Mouse (Mus musculus) cerebellum, adult 18-20 months (tissue): ENCODE results near the gene 2810006K23Rik.
"Not testable (repeated sequence)": the region's sequence is repeated elsewhere in the genome, so short reads cannot be mapped to it uniquely, and the experiment has no call there.

Experiments
- DNase-seq, 2 experiments: peaks; one replicate each; pipeline ENCODE4 v3.0.0; 2021

Gene 2810006K23Rik

DNA sequence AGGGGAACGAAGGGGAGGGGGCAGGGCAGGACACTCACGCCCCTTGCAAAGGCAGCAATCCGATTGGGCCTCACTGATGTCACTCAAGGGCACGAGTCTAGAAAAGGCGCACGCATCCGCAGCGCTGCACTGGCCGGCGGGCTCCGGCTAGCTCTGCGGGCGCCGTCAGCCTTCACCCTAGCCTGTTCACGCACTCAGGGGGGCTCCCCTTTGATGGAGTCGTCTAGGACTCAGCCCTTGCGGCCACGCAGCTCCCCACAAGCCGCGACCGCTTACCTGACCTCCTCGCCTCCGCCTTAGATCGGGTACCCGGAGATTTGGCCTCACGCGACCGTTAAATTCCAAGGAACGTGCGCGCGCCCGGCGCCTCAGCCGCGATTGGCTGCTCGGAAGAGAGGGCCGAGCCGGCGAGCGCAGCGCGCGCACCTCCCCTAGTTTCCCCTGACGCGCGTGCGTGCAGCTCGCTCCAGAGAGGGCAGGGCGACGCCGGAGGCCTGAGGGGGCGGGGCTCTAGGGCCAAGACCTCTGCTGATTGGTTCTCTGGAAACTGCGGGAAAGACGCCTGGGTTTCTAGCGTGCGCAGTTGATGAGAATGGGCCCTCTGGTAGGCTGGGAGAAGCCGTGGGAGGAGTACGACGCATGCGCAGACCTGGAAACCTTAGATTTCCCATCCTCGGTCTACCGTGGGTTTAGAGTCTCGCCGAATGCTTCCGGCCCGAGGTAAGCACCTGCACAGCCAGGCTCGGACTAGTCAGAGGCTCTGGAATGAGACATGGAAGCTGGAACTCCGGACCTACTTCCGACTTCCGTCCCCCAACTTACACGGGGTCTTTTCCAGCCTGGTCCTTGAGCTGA lies at the start of gene 2810006K23Rik, which contains the start of gene Mphosph9:
TSS of gene 2810006K23Rik (plus strand) at position 580 of the 855 bp plus-strand sequence.
TSS of gene Mphosph9 (minus strand) at position 463 of the 855 bp plus-strand sequence.
- DNase-seq: peak; percentile 99 to 100

DNA sequence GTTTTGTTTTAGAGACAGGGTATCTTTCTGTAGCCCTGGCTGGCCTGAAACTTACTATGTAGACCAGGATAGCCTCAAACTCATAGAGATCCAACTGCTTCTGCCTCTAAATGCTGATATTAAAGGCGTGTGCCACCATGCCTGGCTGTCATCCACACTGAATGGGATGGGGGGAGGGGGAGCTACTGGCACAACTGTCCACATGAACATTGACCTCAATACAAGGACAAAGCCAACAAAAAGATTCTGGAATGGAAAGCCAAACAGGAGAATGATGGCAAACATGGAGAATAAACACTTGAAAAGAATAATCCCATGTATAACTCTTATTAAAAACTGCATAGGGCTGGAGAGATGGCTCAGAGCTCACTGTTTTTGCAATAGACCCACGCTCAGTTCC lies 45.0 kb upstream of the 2810006K23Rik start:
- DNase-seq: no peak

DNA sequence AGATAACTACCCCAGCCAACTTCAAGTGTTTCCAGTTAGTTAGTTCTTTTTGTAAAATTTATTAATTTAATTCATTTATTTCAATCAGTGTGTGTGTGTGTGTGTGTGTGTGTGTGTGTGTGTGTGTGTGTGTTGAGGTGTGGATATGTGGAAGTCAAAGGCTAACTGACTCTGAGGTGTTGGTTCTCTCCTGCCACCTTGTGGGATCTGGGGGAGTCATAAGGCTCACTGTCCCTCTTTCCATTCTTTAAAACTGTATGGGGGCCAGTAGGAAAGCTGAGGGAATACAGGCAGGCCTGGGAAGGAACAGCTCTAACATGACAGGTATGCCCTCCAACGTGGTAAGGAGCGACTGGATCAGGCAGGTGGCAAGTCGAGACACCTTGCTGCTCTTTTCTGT lies 43.6 kb upstream of the 2810006K23Rik start:
- peak; percentile 12 to 19 for DNase-seq

DNA sequence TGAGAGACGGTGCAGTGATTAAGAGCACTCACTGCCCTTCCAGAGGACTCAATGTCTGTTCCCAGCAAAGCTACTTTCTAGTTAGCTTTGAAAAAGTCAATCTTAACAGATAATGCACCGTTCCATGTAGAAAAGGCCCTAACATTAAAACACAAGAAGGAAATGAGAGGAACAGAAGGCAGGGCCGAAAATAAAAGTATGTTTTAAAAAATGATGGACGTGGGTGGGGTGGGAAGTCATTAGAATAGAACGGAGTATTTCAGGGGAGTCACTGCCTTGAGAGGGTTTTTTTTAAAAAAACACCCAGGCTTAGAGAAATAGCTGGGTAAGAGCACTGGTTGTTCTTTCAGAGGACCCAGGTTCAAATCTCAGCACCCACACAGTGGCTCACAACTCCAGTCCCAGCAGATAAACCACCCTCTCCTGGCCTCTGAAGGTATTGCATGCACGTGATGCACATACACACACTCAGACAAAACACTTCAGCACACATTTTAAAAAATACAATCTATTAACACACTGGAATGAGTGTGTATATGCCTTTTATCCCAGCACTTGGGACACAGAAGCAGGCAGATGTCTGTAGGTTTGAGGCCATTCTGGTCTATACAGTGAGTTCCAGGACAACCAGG lies 40.2 kb upstream of the 2810006K23Rik start:
- DNase-seq: no peak

DNA sequence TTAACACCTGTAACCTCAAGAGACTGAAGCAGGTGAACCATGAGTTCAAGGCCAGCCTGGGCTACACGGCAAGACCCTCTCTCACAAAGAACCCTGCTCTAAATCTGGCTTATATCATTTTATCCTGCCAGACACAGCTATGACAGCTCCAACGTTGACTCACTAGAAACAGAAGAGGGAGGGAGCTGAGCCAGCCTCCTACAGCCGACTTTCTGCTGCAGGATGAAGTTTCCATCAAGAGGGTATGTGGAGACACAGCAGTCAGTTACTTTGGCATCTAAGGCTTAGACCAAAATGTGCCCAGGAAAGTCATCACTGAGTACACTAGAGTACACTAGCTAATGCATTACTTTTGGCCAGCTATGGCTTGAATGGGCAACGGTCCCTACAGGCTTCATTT lies 37.7 kb upstream of the 2810006K23Rik start:
- DNase-seq: no peak

DNA sequence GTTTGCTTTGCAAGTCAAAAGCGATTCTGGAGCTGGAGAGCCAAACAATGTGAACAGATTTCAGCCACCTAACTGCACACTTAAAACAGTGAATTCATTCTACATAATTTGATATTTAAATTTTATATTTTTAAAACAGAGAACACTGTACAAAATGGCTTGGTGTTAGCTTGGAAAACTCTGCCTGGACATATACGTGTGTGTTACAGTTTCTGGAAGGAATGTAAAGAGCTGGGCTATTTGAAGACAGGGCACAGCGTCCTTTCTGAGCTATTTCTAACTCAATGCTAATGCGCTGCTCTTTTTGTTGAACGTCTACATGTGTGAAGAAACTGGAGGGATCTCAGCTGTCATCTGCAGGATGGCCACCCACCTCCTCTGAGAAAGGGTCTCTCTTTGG lies 33.9 kb upstream of the 2810006K23Rik start:
- no peak for DNase-seq

DNA sequence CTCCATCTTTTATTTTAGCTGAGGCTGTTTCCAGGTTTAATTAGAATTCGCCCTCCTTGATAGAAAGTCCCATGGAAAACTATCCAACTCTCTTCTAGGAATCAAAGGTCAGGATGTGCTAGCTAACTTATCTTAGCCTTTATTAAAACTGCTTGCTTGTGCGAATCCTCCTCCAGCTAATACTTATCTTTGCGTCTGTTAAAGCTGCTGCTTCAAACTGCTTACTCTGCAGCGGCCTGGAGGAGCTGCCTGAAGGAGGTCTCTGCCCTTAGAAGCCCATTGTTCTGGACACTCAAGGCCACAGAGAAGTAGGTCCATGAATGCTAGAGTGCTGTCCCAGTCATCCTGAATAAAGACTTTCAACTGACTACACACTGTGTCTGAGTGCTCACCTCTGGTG lies 31.4 kb upstream of the 2810006K23Rik start:
- DNase-seq: no peak

DNA sequence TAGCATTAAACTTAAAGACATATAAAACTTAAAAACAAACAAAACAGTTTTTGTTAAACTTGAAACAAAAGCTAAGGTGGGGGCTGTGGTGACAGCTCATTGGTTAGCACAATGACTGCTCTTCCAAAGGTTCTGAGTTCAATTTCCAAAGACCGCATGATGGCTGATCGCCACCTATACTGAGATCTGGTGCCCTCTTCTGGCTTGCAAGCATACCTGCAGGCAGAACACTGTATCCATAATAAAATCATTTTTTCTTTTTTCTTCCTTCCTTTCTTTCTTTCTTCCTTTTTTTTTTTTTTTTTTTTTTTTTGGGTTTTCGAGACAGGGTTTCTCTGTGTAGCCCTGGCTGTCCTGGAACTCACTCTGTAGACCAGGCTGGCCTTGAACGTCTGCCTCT lies 28.6 kb upstream of the 2810006K23Rik start:
- DNase-seq: peak in 1 of 2 experiments; percentile 47

DNA sequence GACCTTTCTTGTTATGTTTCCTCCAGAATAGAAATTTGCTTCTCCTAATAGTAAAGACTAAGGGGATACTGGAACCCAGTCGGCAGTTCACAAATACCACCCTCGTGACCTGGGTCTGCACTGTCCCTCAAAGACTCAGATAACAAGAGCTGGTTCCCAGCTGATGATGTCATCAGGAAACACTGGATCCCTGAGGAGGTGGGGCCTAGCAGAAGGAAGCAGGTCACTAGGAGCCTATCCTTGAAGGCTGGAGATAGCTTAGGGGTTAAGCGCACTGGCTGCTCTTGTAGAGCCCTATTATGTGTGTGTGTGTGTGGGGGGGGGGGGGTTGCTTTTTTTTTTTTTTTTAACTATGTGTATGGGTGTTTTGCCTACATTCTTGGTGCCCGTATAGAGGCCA lies 27.8 kb upstream of the 2810006K23Rik start:
- no peak for DNase-seq

DNA sequence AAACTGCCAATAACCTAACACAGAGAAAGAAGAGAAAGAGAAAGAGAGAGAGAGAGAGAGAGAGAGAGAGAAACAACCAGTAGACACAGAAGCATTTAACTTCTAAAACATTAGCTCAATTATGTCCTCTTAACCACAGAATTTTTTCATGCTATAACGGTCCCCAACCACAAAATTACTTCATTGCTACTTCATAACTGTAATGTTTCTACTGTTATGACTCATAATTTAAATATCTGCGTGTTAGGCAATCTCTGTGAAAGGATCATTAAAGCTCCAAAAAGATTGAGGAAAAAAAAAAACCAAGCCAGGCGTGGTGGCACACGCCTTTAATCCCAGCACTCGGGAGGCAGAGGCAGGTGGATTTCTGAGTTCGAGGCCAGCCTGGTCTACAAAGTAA lies 25.0 kb upstream of the 2810006K23Rik start:
- not testable (repeated sequence) for DNase-seq

DNA sequence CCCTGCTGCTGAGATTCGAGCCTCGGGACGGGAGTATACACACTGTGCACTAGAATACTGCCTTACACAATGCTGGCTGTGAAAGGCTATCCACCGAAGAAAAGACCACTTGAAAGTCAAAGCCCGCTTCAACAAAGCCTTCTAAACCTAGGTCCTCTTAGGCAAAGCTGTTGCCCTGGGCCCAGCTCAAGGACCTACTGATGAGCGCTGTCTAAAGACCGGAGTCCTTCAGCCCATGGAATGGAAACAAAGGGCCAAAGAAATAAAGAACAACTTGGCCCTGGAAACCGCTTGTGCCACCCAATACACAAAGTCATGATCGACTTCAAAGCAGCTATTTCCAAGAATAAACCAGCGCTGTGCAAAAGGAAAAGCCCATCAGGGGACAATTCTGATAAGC lies 18.7 kb upstream of the 2810006K23Rik start:
- no peak for DNase-seq

DNA sequence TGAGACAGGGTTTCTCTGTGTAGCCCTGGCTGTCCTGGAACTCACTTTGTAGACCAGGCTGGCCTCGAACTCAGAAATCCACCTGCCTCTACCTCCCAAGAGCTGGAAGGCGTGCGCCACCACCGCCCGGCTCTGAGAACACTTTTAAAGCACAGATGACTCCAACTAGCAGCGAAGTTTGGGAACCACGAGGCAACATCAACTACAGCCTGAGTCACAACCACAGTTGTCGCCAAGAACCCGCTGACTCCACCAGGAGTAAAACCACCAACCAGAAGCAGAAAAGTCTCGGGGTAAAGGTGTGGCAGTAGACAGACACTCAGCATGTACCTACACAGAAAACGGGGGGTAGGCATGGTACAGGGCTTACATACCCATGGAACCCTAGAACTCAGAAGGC lies 17.8 kb upstream of the 2810006K23Rik start:
- no peak for DNase-seq

DNA sequence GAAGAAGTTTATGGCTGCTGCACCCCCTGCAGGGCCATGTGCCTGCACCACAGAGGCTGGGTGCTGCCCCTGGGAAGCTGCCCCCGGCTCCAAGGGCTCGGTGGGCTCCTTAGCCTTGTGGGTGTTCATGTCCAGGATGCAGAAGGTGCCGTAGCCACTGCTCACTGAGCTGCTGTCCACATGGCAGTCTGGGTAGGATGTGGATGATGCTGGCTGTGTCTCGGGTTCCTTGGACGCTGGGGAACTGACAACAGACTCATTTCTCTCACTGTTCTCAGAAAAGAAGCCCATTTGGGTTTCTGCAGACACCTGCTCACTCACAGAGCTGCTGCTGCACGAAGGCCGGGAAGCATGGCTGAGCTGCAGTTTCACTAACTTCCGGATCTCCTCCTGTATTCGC lies 12.4 kb upstream of the 2810006K23Rik start:
- peak; percentile 52 to 54 for DNase-seq

DNA sequence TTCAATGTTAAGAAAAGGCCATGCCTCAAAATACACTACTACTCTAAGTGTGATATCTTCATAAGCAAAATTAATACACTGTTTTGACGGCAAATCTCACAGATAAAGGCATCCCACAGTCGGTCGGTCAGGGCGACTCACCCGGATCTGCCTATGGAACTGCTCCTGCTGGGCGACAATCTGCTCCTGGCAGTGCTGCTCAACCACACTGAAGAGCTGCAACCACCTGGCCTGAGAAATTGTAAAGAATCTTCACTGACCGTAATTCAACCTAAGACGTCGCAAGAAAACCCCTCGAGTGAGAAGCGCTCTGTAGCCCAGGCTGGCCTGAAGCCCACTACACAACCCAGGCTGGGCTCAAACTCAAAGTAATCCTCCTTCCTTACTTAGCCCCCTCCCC lies 11.9 kb upstream of the 2810006K23Rik start:
- DNase-seq: peak; percentile 87 to 92

DNA sequence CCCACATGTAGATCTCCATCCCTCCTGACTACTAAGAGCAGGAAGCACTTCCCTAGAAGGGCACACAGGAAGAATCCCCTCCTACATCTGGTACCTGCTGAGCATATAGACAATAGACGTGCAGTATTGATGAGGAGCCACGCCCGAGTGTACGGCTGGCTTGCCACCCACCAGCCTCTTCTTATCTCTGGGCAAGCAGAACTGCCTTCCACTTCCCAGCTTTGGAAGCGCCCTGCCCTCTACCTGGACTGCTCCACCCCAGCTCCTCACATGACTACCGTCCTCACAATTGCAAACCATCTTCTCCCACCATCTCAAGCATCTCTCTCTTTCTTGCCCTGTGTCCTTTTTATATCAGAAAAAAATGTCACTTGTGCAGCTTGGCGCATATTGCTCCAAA lies 10.2 kb upstream of the 2810006K23Rik start:
- no peak for DNase-seq

DNA sequence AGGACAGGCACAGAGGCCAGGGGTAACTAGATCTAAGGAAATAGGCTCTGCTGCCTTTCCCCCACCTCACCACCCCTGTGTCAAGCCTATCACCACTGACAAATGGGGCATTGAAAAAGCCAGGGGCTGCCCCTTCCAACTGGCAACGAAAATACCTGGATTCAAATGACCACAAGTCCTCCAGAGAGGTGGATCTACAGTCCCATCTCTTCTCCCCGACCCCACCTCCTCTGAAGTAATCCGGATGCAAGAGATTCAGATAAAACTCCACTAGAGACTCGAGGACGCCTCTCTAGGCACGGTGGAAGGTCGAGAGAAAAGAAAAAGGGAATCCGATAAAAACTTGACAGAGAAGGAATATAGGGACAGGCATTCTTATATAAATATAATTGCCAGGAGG lies 1.1 kb upstream of the 2810006K23Rik start:
- peak in 1 of 2 experiments; percentile 27 for DNase-seq

DNA sequence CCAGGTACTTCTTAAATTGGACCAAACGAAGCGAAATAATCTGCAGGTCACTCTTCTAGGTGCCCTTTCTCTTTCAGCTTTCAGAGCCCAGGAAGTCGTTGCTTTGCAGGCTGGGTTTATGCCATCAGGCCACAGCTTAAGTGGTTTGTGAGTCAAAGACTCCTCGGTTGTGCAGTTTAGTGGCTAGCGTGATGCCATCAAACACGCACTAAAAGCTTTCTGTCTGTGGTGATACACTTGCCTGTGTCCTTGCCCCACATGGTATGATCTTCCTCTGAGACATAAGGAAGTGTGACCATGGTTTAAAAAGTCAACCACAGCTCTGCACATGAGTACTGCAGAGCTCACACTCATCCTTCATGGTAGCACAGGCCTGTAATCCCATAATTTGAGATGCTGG lies 2.2 kb downstream of the 2810006K23Rik start:
- DNase-seq: no peak

DNA sequence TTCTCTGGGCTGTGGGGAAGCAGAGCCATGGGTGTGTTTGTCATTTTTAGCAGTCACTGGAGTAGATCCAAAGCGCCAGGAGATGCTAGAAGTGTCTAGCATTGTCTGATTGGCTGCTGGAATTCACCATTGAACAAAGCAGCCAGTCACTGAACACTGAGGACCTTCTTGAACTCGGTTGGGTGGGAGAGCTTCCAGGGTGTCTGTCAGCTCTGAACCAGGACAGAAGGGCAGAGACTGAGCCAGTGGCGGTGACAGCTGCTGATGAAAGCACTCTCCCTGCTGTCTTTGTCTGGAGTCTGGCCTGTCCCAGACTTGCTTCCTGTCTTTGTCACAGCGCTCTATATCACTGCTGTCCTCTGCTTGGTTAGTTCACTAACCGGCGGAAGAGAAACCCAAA lies 6.5 kb downstream of the 2810006K23Rik start:
- peak; percentile 52 to 70 for DNase-seq

DNA sequence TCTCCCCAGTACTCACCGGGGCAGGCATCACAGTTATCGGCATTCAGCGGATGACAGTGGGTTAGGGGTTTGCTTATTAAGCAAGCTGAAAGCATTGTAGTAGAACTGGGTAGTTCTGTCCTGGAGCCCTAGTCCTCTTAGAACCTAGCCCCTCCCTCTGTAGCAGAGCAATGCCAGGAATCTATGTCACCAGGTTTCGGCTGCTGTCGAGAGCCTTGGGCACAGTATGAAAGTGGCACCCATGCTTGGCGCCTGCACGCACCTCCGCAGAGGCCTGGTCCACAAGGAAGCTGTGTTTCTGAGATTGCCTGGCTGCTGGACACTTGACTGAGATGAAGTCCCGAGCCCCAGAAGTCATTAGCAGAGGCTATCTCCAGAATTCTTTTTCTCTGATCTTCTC lies 9.2 kb downstream of the 2810006K23Rik start:
- DNase-seq: no peak

DNA sequence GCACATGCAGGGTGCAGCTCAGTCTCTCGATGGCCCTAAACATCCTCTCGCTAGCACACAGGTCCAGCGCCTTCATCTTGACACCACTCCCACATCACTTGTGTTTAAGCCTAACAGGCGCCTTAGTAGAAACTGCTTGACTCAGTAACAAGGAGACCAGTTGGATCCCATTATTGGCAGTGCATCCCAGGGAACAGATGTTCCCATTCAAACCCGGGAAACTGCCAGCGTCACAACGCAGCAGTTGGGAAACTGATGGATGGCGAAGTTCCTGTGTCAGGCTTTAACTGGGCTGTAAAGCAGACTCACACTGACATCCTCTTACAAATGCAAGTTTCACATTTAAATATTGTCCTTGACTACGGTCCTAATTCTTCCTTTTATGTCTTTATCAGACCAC lies 10.0 kb downstream of the 2810006K23Rik start:
- DNase-seq: no peak

DNA sequence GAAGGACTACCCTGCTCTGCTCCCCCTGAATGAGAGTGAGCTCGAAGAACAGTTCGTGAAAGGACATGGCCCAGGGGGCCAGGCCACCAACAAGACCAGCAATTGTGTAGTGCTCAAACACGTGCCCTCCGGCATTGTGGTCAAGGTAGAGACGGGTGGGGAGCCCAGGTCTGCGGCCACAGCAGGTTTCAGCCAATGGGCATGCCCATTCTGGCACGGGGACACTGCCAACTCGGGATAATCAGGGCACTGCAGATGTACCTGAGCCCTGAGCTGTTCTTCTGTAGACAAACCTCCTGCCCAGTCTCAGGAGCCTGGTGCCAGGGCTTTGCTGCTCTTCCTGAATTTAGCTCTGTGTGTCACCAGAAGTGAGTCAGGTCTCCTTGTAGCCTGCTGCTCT lies 10.9 kb downstream of the 2810006K23Rik start:
- DNase-seq: peak; percentile 72 to 77

DNA sequence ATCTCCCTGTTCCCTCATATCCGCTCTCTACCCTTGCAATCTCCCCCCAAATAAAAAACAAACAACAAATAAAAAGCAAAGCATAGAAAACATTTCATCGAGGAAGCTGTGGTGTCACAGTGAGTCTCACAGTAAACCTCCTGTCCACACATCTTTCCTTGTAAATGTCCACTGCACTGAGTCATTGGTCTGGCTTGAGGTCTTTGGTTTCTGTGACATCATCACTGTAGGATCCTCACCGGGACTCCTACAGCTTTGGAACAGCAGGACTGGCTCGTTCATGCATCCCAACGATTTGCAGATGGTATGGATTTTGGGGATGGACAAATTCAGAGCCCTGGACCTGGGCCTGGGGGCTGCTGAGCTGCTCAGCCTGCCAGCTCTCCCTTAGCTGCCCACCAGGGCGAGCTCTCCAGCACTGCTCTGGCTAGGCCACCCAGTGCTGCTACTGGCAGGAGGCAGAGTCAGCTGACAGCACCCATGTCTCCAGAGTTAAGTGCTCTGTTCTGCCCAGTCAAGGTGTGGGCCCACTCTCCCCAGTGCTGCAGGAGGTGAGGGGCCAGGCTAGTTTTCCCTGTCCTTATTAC lies 14.0 kb downstream of the 2810006K23Rik start:
- not testable (repeated sequence) for DNase-seq

DNA sequence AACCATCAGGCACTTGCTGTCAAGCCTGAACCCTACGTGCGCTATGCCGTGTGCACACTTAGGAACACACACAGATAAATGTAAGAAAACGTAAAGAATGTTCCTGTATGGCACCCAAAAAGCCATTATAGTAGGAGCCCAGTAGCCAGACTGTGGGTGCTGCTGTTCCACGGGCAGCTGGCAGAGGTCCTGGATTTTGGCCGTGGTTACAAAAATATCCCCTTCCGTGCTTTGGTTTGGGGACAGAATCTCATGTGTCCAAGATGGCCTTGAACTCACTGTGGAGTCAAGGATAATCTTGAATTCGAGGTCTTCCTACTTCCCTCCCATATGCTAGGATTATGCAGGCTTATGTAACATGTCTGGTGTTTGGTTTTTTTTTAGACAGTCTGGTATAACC lies 15.0 kb downstream of the 2810006K23Rik start:
- DNase-seq: no peak

DNA sequence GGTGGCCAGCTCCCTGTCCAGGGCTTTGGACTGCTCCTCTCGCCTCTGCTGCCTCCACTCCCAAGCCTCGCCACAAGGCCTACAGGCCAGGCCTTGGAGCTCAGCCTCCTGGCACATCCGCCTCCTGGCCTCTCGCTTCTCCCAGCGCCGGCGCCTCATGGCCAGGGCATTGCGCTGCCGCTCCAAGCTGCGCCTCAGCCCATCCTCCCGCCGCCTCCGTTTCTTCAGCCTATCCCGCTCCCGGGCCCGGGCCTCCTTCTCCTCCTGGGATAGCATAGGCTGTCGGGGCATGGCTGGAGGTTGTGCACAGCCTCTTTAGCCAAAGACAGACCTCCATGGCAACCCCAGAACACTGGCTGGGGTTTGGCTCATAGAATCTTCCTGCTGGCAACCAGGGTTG lies 21.3 kb downstream of the 2810006K23Rik start:
- DNase-seq: peak; percentile 76 to 80
